ENCODE assay signal across 9 mouse cellular contexts in genomic region chr4:47138967-47139777, GRCm38 (mm10). TPM values are rescaled to one million over a fixed set of nuclear protein-coding genes. Genes with fewer than 3 reads are reported as not detected.
DNase-seq lines count a peak whose midpoint lies in the region; ATAC-seq and TF ChIP-seq lines count a peak whose summit lies in the region.
"Had no signal": no experiment of that assay in that cellular context is flagged by ENCODE, and none has a peak within 500 bp of the region (broad histone marks: within the 10 kb centered on the region; RNA-seq: fewer than 3 reads in every experiment).

No protein-coding gene starts in this region.

- intact Hi-C loops in left cerebral cortex, postnatal 14 days (cut with DNase I): no loop called here

- no peak overlapping the region for H3K9ac ChIP-seq in heart, postnatal 0 days (replicated peaks; ENCODE audit: low read depth, low read length)
- H3K9ac ChIP-seq in limb, embryonic 12.5 days (replicated peaks): no peak overlapping the region

- no peaks in the 10 kb centered on the region for H3K9me3 ChIP-seq in heart, postnatal 0 days (replicated peaks; ENCODE audit: control insufficient read depth, low read length)
- H3K9me3 ChIP-seq in limb, embryonic 12.5 days: no peaks in the 10 kb centered on the region

- TF ChIP-seq EP300 in heart, postnatal 0 days (IDR thresholded peaks at IDR 0.05; ENCODE audit: low read depth): peak; percentile 22; the same call in 1 of the 2 replicates

- no peaks in the 10 kb centered on the region for H3K36me3 ChIP-seq in heart, postnatal 0 days (replicated peaks; ENCODE audit: control insufficient read depth, insufficient read depth, low read length)
- no peaks in the 10 kb centered on the region for H3K36me3 ChIP-seq in limb, embryonic 12.5 days

- WGBS in heart, postnatal 0 days: 45% methylated on average over 9 of the region's 9 CpGs
- WGBS in limb, embryonic 12.5 days: 16% methylated on average over 9 of the region's 9 CpGs

- H3K4me3 ChIP-seq in heart, postnatal 0 days (ENCODE audit: low read depth, low read length): no peak overlapping the region
- H3K4me3 ChIP-seq in limb, embryonic 12.5 days (replicated peaks): no peak overlapping the region
- H3K4me3 ChIP-seq: myocyte had no signal

- H3K27me3 ChIP-seq in heart, postnatal 0 days (ENCODE audit: control insufficient read depth, insufficient read depth, low read length): no peaks in the 10 kb centered on the region
- no peaks in the 10 kb centered on the region for H3K27me3 ChIP-seq in limb, embryonic 12.5 days

- ATAC-seq in heart, postnatal 0 days (ENCODE audit: insufficient read depth, low read depth): peak; percentile 40
- no peak for ATAC-seq in limb, embryonic 12.5 days (ENCODE audit: insufficient number of reproducible peaks, insufficient read depth, low FRiP score, low TSS enrichment, low read depth)
- ATAC-seq in erythroid progenitor cell, adult 5-6 weeks (replicated peaks; ENCODE audit: low FRiP score, poor library complexity, severe bottlenecking): no peak

- no peak for TF ChIP-seq CTCF in heart, postnatal 0 days (IDR thresholded peaks at IDR 0.05; ENCODE audit: low read depth)

- H3K27ac ChIP-seq in heart, postnatal 0 days (ENCODE audit: low read depth): peak overlapping the region; percentile 40; the same call in 1 of the 2 replicates
- H3K27ac ChIP-seq in limb, embryonic 12.5 days: 0 out of 2 replicates have a peak overlapping the region, but pooled peaks have one; percentile 37

- H3K4me2 ChIP-seq in heart, postnatal 0 days (ENCODE audit: low read depth, low read length): no peak overlapping the region
- peak overlapping the region; percentile 8; the same call in 1 of the 2 replicates for H3K4me2 ChIP-seq in limb, embryonic 12.5 days

- DNase-seq in cerebellum, postnatal 10 days: peak; percentile 30 to 44
- no peak for DNase-seq in cerebellum, adult 9-11 months
- DNase-seq in adrenal gland, postnatal 25 days: peak; percentile 36
- peak; percentile 20 for DNase-seq in heart, postnatal 0 days (ENCODE audit: low spot score)
- no peak for DNase-seq in frontal cortex, postnatal 36 days (ENCODE audit: low spot score in 2 of 2)
- DNase-seq in left cerebral cortex, postnatal 14 days (ENCODE audit: low spot score in 2 of 2): no peak

- H3K4me1 ChIP-seq in heart, postnatal 0 days (ENCODE audit: control insufficient read depth, insufficient read depth): peaks cover 3% of the 10 kb centered on the region; the same call in 1 of the 2 replicates
- peaks cover 9% of the 10 kb centered on the region for H3K4me1 ChIP-seq in limb, embryonic 12.5 days (replicated peaks)

RNA-seq across cellular contexts. Expression of gene Galnt12, which starts 47.5 kb away (rescaled TPM):
- total RNA-seq in adrenal gland, postnatal 25 days (2021): 0.67 and 1.4 TPM in 2 replicates
- total RNA-seq in heart, postnatal 0 days (2014; rRNA removed; ENCODE audit: low replicate concordance): 0.70 and 1.9 TPM in 2 replicates
- 1.1 and 1.4 TPM in 2 replicates for polyA plus RNA-seq in heart, postnatal 0 days (2015; fragmentation: Nextera tagmentation; extraction: Ambion mirVana)
- 3.7 and 4.1 TPM in 2 replicates for polyA plus RNA-seq in limb, embryonic 12.5 days (2016; fragmentation: Nextera tagmentation; extraction: Ambion mirVana)
- 1.4 TPM in 1 of 2 replicates, not detected in the other for total RNA-seq in erythroid progenitor cell, adult 5-6 weeks (2015; ENCODE audit: low replicate concordance)
- total RNA-seq in erythroid progenitor cell, adult 5-6 weeks (2017; ENCODE audit: low replicate concordance): 0.90 TPM in 1 of 2 replicates, not detected in the other
- total RNA-seq in left cerebral cortex, postnatal 14 days (2021): 1 to 10 TPM in 1 of 2 experiments, under 1 TPM in 1; 0.85 to 1.3 TPM
- polyA plus RNA-seq: myocyte had no signal

Comparison
In these comparisons a context has a peak if more than half of its experiments do, and no peak if none do; other contexts are left out.
1. DNase-seq: peak in cerebellum, postnatal 10 days (2 of 2), adrenal gland, postnatal 25 days (single experiment) and heart, postnatal 0 days (single experiment); none in cerebellum, adult 9-11 months (single experiment), frontal cortex, postnatal 36 days (0 of 2) and left cerebral cortex, postnatal 14 days (0 of 2).